Mouse (Mus musculus): ENCODE measurements around the gene Tshz2.

The Tshz2 gene

GRCm38 (mm10) chr2:170106000-170106399 is 473.2 kb downstream of the Tshz2 start:
- DNase-seq (ENCODE audit: low spot score), result no peak

- no peak for DNase-seq (ENCODE audit: low spot score)
These were observed 475.0 kb downstream of the Tshz2 start for GRCm38 (mm10) chr2:170107791-170108190.

GRCm38 (mm10) chr2:170109528-170109927 is 476.7 kb downstream of the Tshz2 start:
- no peak for DNase-seq (ENCODE audit: low spot score)

DNA sequence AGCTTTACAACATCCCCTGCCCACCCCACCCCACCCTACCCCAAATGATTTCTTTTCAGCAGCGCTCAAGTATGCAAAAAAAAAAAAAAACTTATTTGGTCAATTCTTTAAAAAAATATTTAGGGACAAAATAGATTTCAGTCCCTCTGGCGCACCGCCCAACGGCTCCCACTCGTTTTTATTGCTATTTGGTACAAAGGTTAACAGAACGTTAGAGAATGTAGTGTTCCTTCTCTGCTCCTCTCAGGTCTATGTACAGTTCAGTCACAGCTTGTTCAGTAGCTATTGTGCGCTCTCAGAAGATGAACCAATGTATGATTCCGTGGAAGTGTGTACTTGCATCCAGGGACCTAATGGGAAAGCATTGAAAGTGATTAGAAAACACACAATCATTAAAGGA is 477.5 kb downstream of the Tshz2 start:
- DNase-seq (ENCODE audit: low spot score), result no peak

GRCm38 (mm10) chr2:170116704-170117281 is 484.0 kb downstream of the Tshz2 start:
- DNase-seq (ENCODE audit: low spot score), result peak; percentile 69

DNA sequence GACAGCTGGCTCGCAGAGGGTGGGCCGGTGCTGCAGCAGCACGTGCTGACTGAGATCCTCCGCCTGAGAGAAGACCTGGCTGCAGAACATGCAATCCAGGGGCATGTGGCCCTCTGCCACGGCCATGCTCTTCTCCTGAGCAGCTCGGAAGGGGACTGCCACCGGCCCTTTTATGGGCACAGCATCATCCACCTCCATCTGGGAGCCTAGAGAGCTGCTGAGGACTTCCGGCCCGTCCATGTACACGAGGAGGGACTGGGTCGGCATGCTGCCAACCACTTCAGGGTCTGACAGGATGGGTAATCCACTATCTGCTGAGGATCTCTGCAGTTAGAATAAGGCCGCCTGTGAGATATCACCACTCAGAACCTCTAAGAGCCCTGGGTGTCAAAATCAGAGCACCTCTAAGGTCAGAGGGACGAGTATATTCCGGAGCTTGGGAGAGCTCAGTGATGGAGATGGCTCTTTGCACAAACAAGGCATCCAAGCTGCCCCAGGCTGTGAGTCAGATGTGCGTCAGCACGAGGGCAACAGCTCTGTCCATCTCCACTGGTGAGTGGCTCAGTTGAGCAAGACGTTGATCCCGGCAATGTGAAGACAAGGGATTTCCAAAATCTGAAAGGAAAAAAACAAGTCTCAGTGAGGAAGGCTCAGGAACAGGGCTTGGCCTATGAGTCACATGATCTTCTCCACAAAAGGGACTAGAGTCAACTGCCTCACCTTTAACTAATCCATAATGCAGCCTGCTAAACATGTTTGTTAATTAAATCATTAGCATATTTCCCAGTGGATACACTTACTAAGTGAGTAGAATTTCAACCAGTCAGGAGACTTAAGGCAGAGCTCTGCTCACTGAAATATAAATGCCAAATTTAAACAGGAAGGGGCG is 487.6 kb downstream of the Tshz2 start:
- DNase-seq (ENCODE audit: low spot score), result no peak
